Mouse (Mus musculus): Measurements from ENCODE around the gene D030056L22Rik. TPM values are rescaled to one million over a fixed set of nuclear protein-coding genes. Genes with fewer than 3 reads are reported as not detected.

D030056L22Rik gene
- total and polyA plus RNA-seq, 3 experiments: 20.6 to 76.0 (median 29.2) TPM

DNA sequence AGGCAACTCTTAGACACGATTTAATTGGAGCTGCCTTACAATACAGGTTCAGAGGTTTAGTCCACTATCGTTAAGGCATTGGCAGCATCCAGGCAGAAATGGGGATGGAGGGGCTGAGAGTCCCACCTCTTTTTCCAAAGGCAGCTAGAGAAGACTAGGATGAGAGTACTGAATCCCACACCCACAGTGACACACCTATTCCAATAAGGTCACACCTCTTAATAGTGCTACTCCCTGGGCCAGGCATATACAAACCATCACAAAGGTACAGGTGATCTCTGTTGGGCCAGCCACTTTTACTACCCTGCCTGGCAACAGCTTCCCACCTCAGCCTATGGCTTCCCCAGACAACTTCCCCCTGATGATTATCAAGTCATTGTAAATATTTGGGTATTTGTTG, 20.2 kb upstream of the D030056L22Rik start (continued):
- TF ChIP-seq CTCF (conservative IDR thresholded peaks at IDR 0.05 in 1 of 2, IDR thresholded peaks at IDR 0.05 in 1 of 2; ENCODE audit: low read depth in 2 of 2, low read length in 2 of 2): no peak

DNA sequence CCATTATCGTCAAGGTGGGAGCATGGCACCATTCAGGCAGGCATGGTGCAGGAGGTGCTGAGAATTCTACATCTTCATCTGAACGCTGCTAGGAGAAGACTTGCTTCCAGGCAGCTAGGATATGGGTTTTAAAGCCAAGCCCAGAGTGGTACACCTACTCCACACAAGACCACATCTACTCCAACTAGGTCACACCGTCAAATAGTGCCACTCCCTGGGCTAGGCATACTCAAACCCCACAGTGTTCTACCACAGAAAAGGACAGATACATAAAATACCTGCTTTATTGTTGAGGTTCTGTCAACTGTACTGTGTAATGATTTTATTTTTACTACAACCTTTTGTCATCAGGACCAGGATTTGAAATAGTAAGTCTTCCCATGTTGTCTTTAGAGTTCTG, 17.9 kb upstream of the D030056L22Rik start:
- Histone ChIP-seq H3K9ac (ENCODE audit: insufficient read depth, low read depth) (no peak overlapping the region), H3K36me3 (replicated peaks in 1 of 2; ENCODE audit: control insufficient read depth in 1 of 2, insufficient read depth in 1 of 2, low read length in 1 of 2) (peaks cover 32 to 79% of the 10 kb centered on the region in 2 experiments), H3K79me2 (replicated peaks; ENCODE audit: control insufficient read depth, extremely low read depth, insufficient read depth, poor library complexity, severe bottlenecking) (no peaks in the 10 kb centered on the region; the same call in 1 of the 2 replicates), H3K27me3 (replicated peaks) (no peaks in the 10 kb centered on the region), H3K9me3 (replicated peaks; ENCODE audit: low read length) (no peaks in the 10 kb centered on the region), H3K4me1 (ENCODE audit: control insufficient read depth in 1 of 2, insufficient read depth in 2 of 2) (no peaks in the 10 kb centered on the region), H3K4me3 (replicated peaks in 1 of 3; ENCODE audit: low read depth in 2 of 3, low read length in 2 of 3, poor library complexity in 1 of 3) (no peak overlapping the region), H3K4me2 (ENCODE audit: insufficient read depth, low read depth, poor library complexity, severe bottlenecking) (no peak overlapping the region), H3K27ac (ENCODE audit: insufficient read depth, low read depth) (no peak overlapping the region)
- in situ Hi-C loops (cut with MboI; ENCODE audit: low pct_ligation_motif_present, low pct_unique_long_range_greater_than_20kb, low sequenced_read_pairs) (no loop called here), dilution Hi-C loops (cut with MboI; ENCODE audit: extremely low pct_ligation_motif_present, extremely low pct_unique_long_range_greater_than_20kb, low sequenced_read_pairs) (no loop called here)
- TF ChIP-seq PAX5 (IDR thresholded peaks at IDR 0.05; ENCODE audit: low read length) (no peak), USF1 (IDR thresholded peaks at IDR 0.05; ENCODE audit: low read depth, low read length) (no peak), MYC (IDR thresholded peaks at IDR 0.05; ENCODE audit: low read depth, low read length) (no peak), USF2 (conservative IDR thresholded peaks at IDR 0.05; ENCODE audit: low read depth, low read length) (no peak), MEF2A (IDR thresholded peaks at IDR 0.05; ENCODE audit: borderline replicate concordance, low read depth, low read length) (no peak), SMC3 (IDR thresholded peaks at IDR 0.05; ENCODE audit: low read depth, low read length) (no peak), MXI1 (IDR thresholded peaks at IDR 0.05; ENCODE audit: low read depth, low read length) (no peak), TBP (conservative IDR thresholded peaks at IDR 0.05; ENCODE audit: low read depth, low read length) (no peak), CHD1 (IDR thresholded peaks at IDR 0.05; ENCODE audit: low read depth, low read length) (no peak), ZKSCAN1 (IDR thresholded peaks at IDR 0.05; ENCODE audit: borderline replicate concordance, low read depth, low read length) (no peak)
- DNase-seq (ENCODE audit: extremely low read depth): no peak

GRCm38 (mm10) chr19:18695552-18695951, 17.4 kb upstream of the D030056L22Rik start:
- dilution Hi-C loops (cut with MboI; ENCODE audit: extremely low pct_ligation_motif_present, extremely low pct_unique_long_range_greater_than_20kb, low sequenced_read_pairs) (no loop called here), in situ Hi-C loops (cut with MboI; ENCODE audit: low pct_ligation_motif_present, low pct_unique_long_range_greater_than_20kb, low sequenced_read_pairs) (no loop called here)
- Histone ChIP-seq H3K36me3 (replicated peaks in 1 of 2; ENCODE audit: control insufficient read depth in 1 of 2, insufficient read depth in 1 of 2, low read length in 1 of 2) (peaks cover 32 to 83% of the 10 kb centered on the region in 2 experiments), H3K79me2 (replicated peaks; ENCODE audit: control insufficient read depth, extremely low read depth, insufficient read depth, poor library complexity, severe bottlenecking) (no peaks in the 10 kb centered on the region; the same call in 1 of the 2 replicates), H3K4me1 (ENCODE audit: control insufficient read depth in 1 of 2, insufficient read depth in 2 of 2) (no peaks in the 10 kb centered on the region), H3K9me3 (replicated peaks; ENCODE audit: low read length) (no peaks in the 10 kb centered on the region), H3K4me2 (ENCODE audit: insufficient read depth, low read depth, poor library complexity, severe bottlenecking) (no peak overlapping the region), H3K9ac (ENCODE audit: insufficient read depth, low read depth) (no peak overlapping the region), H3K27me3 (replicated peaks) (no peaks in the 10 kb centered on the region), H3K27ac (ENCODE audit: insufficient read depth, low read depth) (no peak overlapping the region), H3K4me3 (replicated peaks in 1 of 3; ENCODE audit: low read depth in 2 of 3, low read length in 2 of 3, poor library complexity in 1 of 3) (no peak overlapping the region)
- TF ChIP-seq ZC3H11A (IDR thresholded peaks at IDR 0.05; ENCODE audit: low read depth, low read length) (no peak), KAT2A (IDR thresholded peaks at IDR 0.05; ENCODE audit: insufficient replicate concordance, low read length) (no peak), IRF4 (IDR thresholded peaks at IDR 0.05; ENCODE audit: low read depth, low read length) (no peak), MAFK (IDR thresholded peaks at IDR 0.05; ENCODE audit: insufficient replicate concordance, low read length) (no peak)
- no peak for DNase-seq (ENCODE audit: extremely low read depth)

Measured in CH12.LX (cell line).